Mouse (Mus musculus) kidney, adult 8-10 months (tissue): ENCODE data around the gene Acot10.
"Not testable (repeated sequence)": the region's sequence is repeated elsewhere in the genome, so short reads cannot be mapped to it uniquely, and the experiment has no call there.

ENCODE experiments used
- DNase-seq, 2 experiments: peaks; one replicate each; pipeline ENCODE4 v3.0.0; 2022

Gene Acot10

GRCm38 (mm10) chr15:20666650-20667049, at the start of gene Acot10:
Gene Acot10, minus strand, starts transcription at chr15:20666750.
- no peak for DNase-seq

- DNase-seq, result no peak
These were observed 45.3 kb upstream of the Acot10 start for GRCm38 (mm10) chr15:20711859-20712258.

- DNase-seq, result no peak
These were observed 29.7 kb upstream of the Acot10 start for GRCm38 (mm10) chr15:20696229-20696628.

GRCm38 (mm10) chr15:20684200-20684599, 17.6 kb upstream of the Acot10 start:
- no peak for DNase-seq

- no peak for DNase-seq
These were observed 16.2 kb upstream of the Acot10 start for GRCm38 (mm10) chr15:20682719-20683118.

- DNase-seq, result not testable (repeated sequence)
These were observed 3.0 kb upstream of the Acot10 start for GRCm38 (mm10) chr15:20669507-20669906.

GRCm38 (mm10) chr15:20667989-20668388, 1.4 kb upstream of the Acot10 start:
- DNase-seq, result no peak

GRCm38 (mm10) chr15:20667350-20667749, 800 bp upstream of the Acot10 start:
- DNase-seq, result no peak

- no peak for DNase-seq
These were observed 6.3 kb downstream of the Acot10 start for GRCm38 (mm10) chr15:20660221-20660620.

GRCm38 (mm10) chr15:20642905-20643414, 23.6 kb downstream of the Acot10 start:
- no peak for DNase-seq

- DNase-seq, result no peak
These were observed 27.4 kb downstream of the Acot10 start for GRCm38 (mm10) chr15:20639155-20639554.

GRCm38 (mm10) chr15:20634593-20634992, 32.0 kb downstream of the Acot10 start:
- DNase-seq, result no peak
